Mouse (Mus musculus): ENCODE measurements around the gene Hunk.

GRCm38 (mm10) chr16:90394761-90395160 lies 8.9 kb downstream of the Hunk start:
- TF ChIP-seq POLR2A (IDR thresholded peaks at IDR 0.05; ENCODE audit: insufficient read length, low read depth) (no peak), MAX (IDR thresholded peaks at IDR 0.05; ENCODE audit: low read depth) (no peak), CEBPB (IDR thresholded peaks at IDR 0.05; ENCODE audit: insufficient read depth, poor library complexity, severe bottlenecking) (no peak), E2F4 (IDR thresholded peaks at IDR 0.05; ENCODE audit: insufficient read depth) (no peak), MYOG (IDR thresholded peaks at IDR 0.05; ENCODE audit: control insufficient read depth in 1 of 3, insufficient read depth in 1 of 3, insufficient read length in 2 of 3, low read depth in 2 of 3) (no peak), SRF (IDR thresholded peaks at IDR 0.05; ENCODE audit: control insufficient read depth, insufficient read length, low read depth) (no peak), USF1 (IDR thresholded peaks at IDR 0.05; ENCODE audit: low read depth) (no peak), REST (IDR thresholded peaks at IDR 0.05; ENCODE audit: insufficient read depth, insufficient read length) (no peak), POLR2AphosphoS2 (IDR thresholded peaks at IDR 0.05; ENCODE audit: insufficient read length, low read depth) (no peak), MYOD1 (IDR thresholded peaks at IDR 0.05; ENCODE audit: control insufficient read depth in 1 of 3, insufficient read length in 2 of 3, low read depth in 2 of 3) (no peak), TCF3 (IDR thresholded peaks at IDR 0.05; ENCODE audit: insufficient read length, low read depth) (no peak), TCF12 (IDR thresholded peaks at IDR 0.05; ENCODE audit: insufficient read depth, poor library complexity, severe bottlenecking) (no peak)
